Mouse (Mus musculus): Measurements from ENCODE around the gene Epha6. TPM values are rescaled to one million over a fixed set of nuclear protein-coding genes. Genes with fewer than 3 reads are reported as not detected.

Epha6 gene
- total RNA-seq, 1 experiment from 2014 or later = not detected

- ATAC-seq (replicated peaks; ENCODE audit: low read depth, poor library complexity, severe bottlenecking) = no peak
Measured at GRCm38 (mm10) chr16:60266367-60267351, 338.7 kb downstream of the Epha6 start.

GRCm38 (mm10) chr16:60264719-60265508, 340.4 kb downstream of the Epha6 start:
- ATAC-seq (replicated peaks; ENCODE audit: low read depth, poor library complexity, severe bottlenecking) = no peak

GRCm38 (mm10) chr16:60258151-60258635, 347.1 kb downstream of the Epha6 start:
- ATAC-seq (replicated peaks; ENCODE audit: low read depth, poor library complexity, severe bottlenecking) = no peak

- ATAC-seq (replicated peaks; ENCODE audit: low read depth, poor library complexity, severe bottlenecking) = no peak
Measured at GRCm38 (mm10) chr16:60257623-60258022, 347.7 kb downstream of the Epha6 start.

GRCm38 (mm10) chr16:60257044-60257443, 348.3 kb downstream of the Epha6 start:
- ATAC-seq (replicated peaks; ENCODE audit: low read depth, poor library complexity, severe bottlenecking) = no peak

- no peak for ATAC-seq (replicated peaks; ENCODE audit: low read depth, poor library complexity, severe bottlenecking)
Measured at GRCm38 (mm10) chr16:60239356-60240190, 365.8 kb downstream of the Epha6 start.

GRCm38 (mm10) chr16:60233985-60234766, 371.2 kb downstream of the Epha6 start:
- ATAC-seq (replicated peaks; ENCODE audit: low read depth, poor library complexity, severe bottlenecking) = no peak

GRCm38 (mm10) chr16:60232982-60233381, 372.3 kb downstream of the Epha6 start:
- ATAC-seq (replicated peaks; ENCODE audit: low read depth, poor library complexity, severe bottlenecking) = no peak

GRCm38 (mm10) chr16:60209151-60209550, 396.2 kb downstream of the Epha6 start:
- ATAC-seq (replicated peaks; ENCODE audit: low read depth, poor library complexity, severe bottlenecking) = no peak

- no peak for ATAC-seq (replicated peaks; ENCODE audit: low read depth, poor library complexity, severe bottlenecking)
Measured at GRCm38 (mm10) chr16:60175580-60175979, 429.8 kb downstream of the Epha6 start.

- ATAC-seq (replicated peaks; ENCODE audit: low read depth, poor library complexity, severe bottlenecking) = no peak
Measured at GRCm38 (mm10) chr16:60152439-60152838, 452.9 kb downstream of the Epha6 start.

- ATAC-seq (replicated peaks; ENCODE audit: low read depth, poor library complexity, severe bottlenecking) = no peak
Measured at GRCm38 (mm10) chr16:60144370-60144769, 461.0 kb downstream of the Epha6 start.

GRCm38 (mm10) chr16:60121435-60121834, 483.9 kb downstream of the Epha6 start:
- no peak for ATAC-seq (replicated peaks; ENCODE audit: low read depth, poor library complexity, severe bottlenecking)

GRCm38 (mm10) chr16:60102210-60102609, 503.1 kb downstream of the Epha6 start:
- ATAC-seq (replicated peaks; ENCODE audit: low read depth, poor library complexity, severe bottlenecking) = no peak

GRCm38 (mm10) chr16:60095333-60095732, 510.0 kb downstream of the Epha6 start:
- ATAC-seq (replicated peaks; ENCODE audit: low read depth, poor library complexity, severe bottlenecking) = no peak

GRCm38 (mm10) chr16:60086976-60087375, 518.4 kb downstream of the Epha6 start:
- ATAC-seq (replicated peaks; ENCODE audit: low read depth, poor library complexity, severe bottlenecking) = no peak

GRCm38 (mm10) chr16:60070457-60071112, 534.7 kb downstream of the Epha6 start:
- no peak for ATAC-seq (replicated peaks; ENCODE audit: low read depth, poor library complexity, severe bottlenecking)

- ATAC-seq (replicated peaks; ENCODE audit: low read depth, poor library complexity, severe bottlenecking) = no peak
Measured at GRCm38 (mm10) chr16:60043809-60044208, 561.5 kb downstream of the Epha6 start.

- no peak for ATAC-seq (replicated peaks; ENCODE audit: low read depth, poor library complexity, severe bottlenecking)
Measured at GRCm38 (mm10) chr16:60028381-60028780, 577.0 kb downstream of the Epha6 start.
